Mouse (Mus musculus): ENCODE data around the gene Ldlrap1.

DNA sequence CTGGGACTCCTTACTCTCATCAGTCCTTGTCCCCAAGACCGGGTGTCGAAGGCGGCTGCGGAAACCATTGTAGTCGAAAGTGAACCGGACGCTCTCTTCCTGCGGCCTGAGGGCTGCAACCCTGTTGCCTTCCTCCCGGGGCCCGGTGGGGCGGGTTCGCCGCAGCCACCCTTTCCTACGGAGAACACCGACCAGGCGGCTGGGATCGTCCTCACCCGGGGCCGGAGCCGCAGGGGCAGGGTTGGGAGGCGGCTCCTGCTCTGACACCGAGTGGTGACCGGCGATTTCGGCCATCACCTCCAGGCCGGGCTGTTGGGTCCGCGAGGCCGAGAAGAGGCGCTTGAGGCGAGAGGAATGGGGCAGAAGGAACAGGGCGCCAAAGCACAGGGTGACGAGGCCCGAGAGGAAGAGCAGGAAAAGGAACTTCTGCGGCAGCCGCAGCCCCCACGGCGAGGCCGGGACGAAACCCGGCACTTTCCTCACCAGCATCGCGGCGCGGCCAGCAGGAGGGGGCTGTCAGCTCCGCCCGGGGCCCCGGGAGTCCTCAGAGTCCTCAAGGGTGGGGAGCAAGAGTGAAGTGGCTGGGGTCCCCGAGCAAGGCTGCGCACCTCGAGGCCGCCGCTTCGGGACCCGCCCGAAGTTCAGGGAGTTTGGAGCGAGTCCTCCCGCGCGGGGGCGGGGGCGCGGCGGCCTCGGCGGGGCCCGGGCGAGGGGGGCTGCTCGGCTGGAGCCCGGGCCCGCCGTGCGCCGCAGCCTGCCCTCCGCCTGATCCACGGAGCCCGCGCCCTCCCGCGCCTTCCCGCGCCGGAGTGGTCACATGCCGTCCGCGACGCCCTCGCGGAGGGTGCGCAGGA is 64.6 kb downstream of the Ldlrap1 start:
- TF ChIP-seq CTCF (IDR thresholded peaks at IDR 0.05; ENCODE audit: borderline replicate concordance, control insufficient read depth, extremely low read depth, insufficient read depth, low read length, poor library complexity) (no peak), POLR2A (IDR thresholded peaks at IDR 0.05; ENCODE audit: control insufficient read depth, extremely low read depth, insufficient read depth, low read length, poor library complexity) (no peak)
